Mouse (Mus musculus) embryonic facial prominence, embryonic 10.5 days (tissue): ENCODE measurements around the gene AI987944. TPM values are rescaled to one million over a fixed set of nuclear protein-coding genes. Genes with fewer than 3 reads are reported as not detected.

Source experiments
- DNase-seq: peaks from one replicate; pipeline ENCODE4 v3.0.0-alpha.2; 2017; ENCODE audit warnings: low spot score
- H3K27ac ChIP-seq: fragments of 300-500 bp; sonication (generic); replicated peaks from 2 replicates; pipeline ENCODE4 v1.5.1; 2016; ENCODE audit warnings: mild to moderate bottlenecking
- H3K27me3 ChIP-seq: fragments of 300-500 bp; sonication (generic); replicated peaks from 2 replicates; pipeline ENCODE4 v1.6.1; 2016; ENCODE audit warnings: low read depth, mild to moderate bottlenecking; ENCODE audit not compliant: poor library complexity, severe bottlenecking
- H3K36me3 ChIP-seq: fragments of 300-500 bp; sonication (generic); replicated peaks from 2 replicates; pipeline ENCODE4 v1.6.1; 2016; ENCODE audit warnings: mild to moderate bottlenecking, moderate library complexity
- H3K4me1 ChIP-seq: fragments of 300-500 bp; sonication (generic); 2 replicates; pipeline ENCODE4 v1.6.1; 2016
- H3K4me3 ChIP-seq: fragments of 300-500 bp; sonication (generic); 2 replicates; pipeline ENCODE4 v1.5.1; 2016; ENCODE audit warnings: mild to moderate bottlenecking, moderate library complexity
- H3K9me3 ChIP-seq: fragments of 300-500 bp; sonication (generic); 2 replicates; pipeline ENCODE4 v1.6.1; 2016; ENCODE audit warnings: mild to moderate bottlenecking
- WGBS: fragments of 180-500 bp; shearing (Covaris S2); methylation state at CpG from one replicate; pipeline ENCODE4 v1.1.7; 2016; 5-methylcytosine and 5-hydroxymethylcytosine counted together
- polyA plus RNA-seq: library from polyadenylated mRNA; unstranded; fragments of >200 nt; fragmentation: Nextera tagmentation; extraction: Ambion mirVana; gene quantifications from 2 replicates; pipeline ENCODE4 v1.2.1, GENCODE M21; 2016

Gene AI987944
- 9.0 and 10.7 TPM in 2 replicates for polyA plus RNA-seq

DNA sequence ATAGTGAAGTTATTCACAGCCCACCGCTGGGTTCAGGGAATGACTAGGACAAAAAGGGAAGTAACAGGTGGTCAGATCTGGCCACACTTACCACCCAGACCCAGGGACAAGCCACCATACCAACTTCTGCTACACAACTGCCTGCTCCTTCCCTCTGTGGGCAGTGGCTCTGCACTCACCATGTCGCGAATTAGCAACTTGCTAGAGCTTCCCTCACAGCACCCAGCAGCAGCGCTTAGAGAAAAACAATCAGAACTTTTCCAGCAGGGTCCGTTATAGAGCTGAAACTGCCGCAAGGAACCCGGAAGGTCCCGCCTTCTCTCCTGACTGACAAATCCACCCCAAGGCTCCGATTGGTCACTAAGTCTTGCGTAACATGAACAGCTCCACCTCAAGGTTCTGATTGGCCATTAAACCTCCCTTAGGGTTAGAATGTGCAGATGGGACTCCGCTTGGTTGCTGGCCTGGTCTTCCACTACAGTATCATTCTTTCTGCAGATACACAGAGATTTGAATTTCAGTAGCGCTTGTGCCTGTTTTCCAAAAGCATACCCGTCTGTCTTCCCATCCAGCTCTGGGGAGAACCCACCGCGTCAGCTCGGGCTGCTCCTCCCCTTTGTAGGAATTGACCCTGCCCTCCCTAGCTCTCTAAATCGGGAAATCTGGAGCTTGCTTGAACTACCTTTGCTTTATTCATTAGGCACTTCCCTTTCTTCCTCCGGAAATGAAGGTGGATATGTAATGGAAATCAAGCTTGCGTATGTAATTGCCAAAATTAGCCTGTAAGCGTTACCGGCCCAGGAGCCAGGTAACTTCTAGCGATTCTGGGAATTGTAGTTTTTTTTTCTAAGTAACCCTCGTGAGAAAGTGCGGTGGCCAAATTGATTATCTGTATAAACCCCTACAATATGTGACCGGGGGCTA, at the start of gene AI987944:
AI987944 (minus strand) TSS at position 332 of the 924 bp plus-strand sequence.
- Histone ChIP-seq H3K36me3 (no peaks in the 10 kb centered on the region), H3K9me3 (no peaks in the 10 kb centered on the region), H3K27me3 (no peaks in the 10 kb centered on the region), H3K4me1 (no peaks in the 10 kb centered on the region), H3K4me3 (peak within 1 kb of the TSS; percentile 67), H3K27ac (peak within 1 kb of the TSS; percentile 87)
- under 1% methylated on average over 25 of the region's 25 CpGs for WGBS
- DNase-seq, result peak; percentile 84

DNA sequence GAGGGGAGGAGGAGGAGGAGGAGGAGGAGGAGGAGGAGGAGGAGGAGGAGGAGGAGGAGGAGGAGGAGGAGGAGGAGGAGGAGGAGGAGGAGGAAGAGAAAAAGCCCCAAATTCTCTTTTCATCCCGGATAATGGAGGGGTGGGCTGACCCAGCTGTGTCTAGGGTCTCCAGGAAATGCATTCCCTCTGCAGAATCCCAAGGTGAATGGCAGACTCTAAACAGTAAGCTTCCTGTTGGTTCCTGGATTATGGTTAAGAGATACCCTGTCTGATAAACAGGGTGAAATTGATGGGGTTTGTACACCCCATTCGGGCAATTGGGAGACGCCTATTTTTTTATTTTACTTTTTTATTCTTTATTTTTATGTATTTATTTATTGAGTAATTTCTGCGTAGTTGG, 951 bp upstream of the AI987944 start:
- Histone ChIP-seq H3K4me3 (peak overlapping the region; percentile 67), H3K9me3 (no peaks in the 10 kb centered on the region), H3K36me3 (no peaks in the 10 kb centered on the region), H3K27me3 (no peaks in the 10 kb centered on the region), H3K27ac (no peak overlapping the region), H3K4me1 (no peaks in the 10 kb centered on the region)
- DNase-seq, result no peak
- WGBS, result 69% methylated on average over 4 of the region's 4 CpGs

Other genes starting within 250 kb of the AI987944 start
- not detected in 2 replicates for gene Gm5592, start 239.5 kb downstream of the AI987944 start, polyA plus RNA-seq
- 0.15 and 0.16 TPM in 2 replicates for gene Vmn2r57, start 55.3 kb upstream of the AI987944 start, polyA plus RNA-seq
- 0.05 TPM in 1 of 2 replicates, not detected in the other for gene Gm20449, start 106.0 kb upstream of the AI987944 start, polyA plus RNA-seq
- 11.5 and 12.4 TPM in 2 replicates for gene AW146154, start 106.5 kb upstream of the AI987944 start, polyA plus RNA-seq
- 0.28 TPM in 1 of 2 replicates, not detected in the other for gene Gm6871, start 180.3 kb upstream of the AI987944 start, polyA plus RNA-seq
- gene 2610021A01Rik, start 205.9 kb upstream of the AI987944 start, polyA plus RNA-seq, result 12.8 and 16.3 TPM in 2 replicates
- gene Zfp788, start 239.8 kb upstream of the AI987944 start, polyA plus RNA-seq, result 11.6 and 13.6 TPM in 2 replicates